Mouse (Mus musculus) C2C12 (cell line): ENCODE measurements around the gene Nmt1. TPM values are rescaled to one million over a fixed set of nuclear protein-coding genes. Genes with fewer than 3 reads are reported as not detected.

ENCODE experiments used
- H3K27me3 ChIP-seq: one replicate; pipeline ENCODE4 v1.6.1; 2011; ENCODE audit not compliant: control insufficient read depth, insufficient read depth, insufficient read length
- H3K36me3 ChIP-seq: one replicate; pipeline ENCODE4 v1.6.1; 2011; ENCODE audit not compliant: control insufficient read depth, insufficient read depth
- H3K4me3 ChIP-seq: one replicate; pipeline ENCODE4 v1.5.1; 2011; ENCODE audit warnings: mild to moderate bottlenecking, control low read depth; ENCODE audit not compliant: poor library complexity, insufficient read depth, severe bottlenecking
- H3K79me2 ChIP-seq: one replicate; pipeline ENCODE4 v1.6.1; 2011; ENCODE audit not compliant: control insufficient read depth, insufficient read depth
- H3K79me3 ChIP-seq: one replicate; pipeline ENCODE4 v1.6.1; 2011; ENCODE audit warnings: low read depth, control low read depth
- H3ac ChIP-seq: one replicate; pipeline ENCODE3; 2011; ENCODE audit warnings: low read depth; ENCODE audit not compliant: control insufficient read depth, insufficient read length
- CEBPB ChIP-seq: IDR thresholded peaks from one replicate; pipeline ENCODE4 v1.6.1; 2011; ENCODE audit warnings: low read depth, mild to moderate bottlenecking, control low read depth, moderate library complexity
- CTCF ChIP-seq: IDR thresholded peaks from one replicate; pipeline ENCODE4 v1.5.1; 2011; ENCODE audit not compliant: control insufficient read depth, insufficient read depth, insufficient read length
- FOSL1 ChIP-seq: IDR thresholded peaks from one replicate; pipeline ENCODE4 v1.8.0; 2011; ENCODE audit warnings: mild to moderate bottlenecking, low read length; ENCODE audit not compliant: poor library complexity, insufficient read depth, severe bottlenecking
- MAX ChIP-seq: IDR thresholded peaks from one replicate; pipeline ENCODE4 v1.6.1; 2011; ENCODE audit warnings: mild to moderate bottlenecking, control low read depth
- MYOD1 ChIP-seq: IDR thresholded peaks from one replicate; pipeline ENCODE4 v1.6.1; 2011; ENCODE audit warnings: low read depth; ENCODE audit not compliant: control insufficient read depth, insufficient read length
- MYOG ChIP-seq: IDR thresholded peaks from one replicate; pipeline ENCODE4 v1.6.1; 2011; ENCODE audit not compliant: control insufficient read depth, insufficient read length; ENCODE audit errors: extremely low read depth
- USF1 ChIP-seq: IDR thresholded peaks from one replicate; pipeline ENCODE4 v1.6.1; 2011; ENCODE audit warnings: low read depth, mild to moderate bottlenecking, control low read depth, moderate library complexity
- polyA plus RNA-seq: library from polyadenylated mRNA; unstranded; fragments of >200 nt; fragmentation: generic; extraction: Trizol; gene quantifications from one replicate; pipeline ENCODE4 v1.2.1, GENCODE M21; 2012; ENCODE audit warnings: missing spikeins

The Nmt1 gene
- polyA plus RNA-seq, 1 experiment: 64.9 TPM

- Histone ChIP-seq H3K79me2 (peaks cover 21% of the 10 kb centered on the region), H3K36me3 (peaks cover 39% of the 10 kb centered on the region), H3ac (no peak overlapping the region), H3K27me3 (no peaks in the 10 kb centered on the region), H3K4me3 (no peak overlapping the region), H3K79me3 (peaks cover 14% of the 10 kb centered on the region)
- no peak for TF ChIP-seq USF1
- no peak for TF ChIP-seq MYOG
- peak; percentile 74 for TF ChIP-seq MAX
- no peak for TF ChIP-seq CTCF
- peak; percentile 69 for TF ChIP-seq FOSL1
- TF ChIP-seq CEBPB: no peak
- TF ChIP-seq MYOD1: no peak
Observed at GRCm38 (mm10) chr11:102996385-102996784, 31.6 kb upstream of the Nmt1 start.

- Histone ChIP-seq H3K27me3 (no peaks in the 10 kb centered on the region), H3K36me3 (peaks cover 44% of the 10 kb centered on the region), H3K79me3 (peaks cover 19% of the 10 kb centered on the region), H3K4me3 (no peak overlapping the region), H3ac (no peak overlapping the region), H3K79me2 (peaks cover 29% of the 10 kb centered on the region)
- TF ChIP-seq CEBPB (no peak), USF1 (no peak), MYOG (no peak), FOSL1 (no peak), CTCF (no peak), MAX (no peak), MYOD1 (no peak)
Observed at GRCm38 (mm10) chr11:102996991-102997770, 30.8 kb upstream of the Nmt1 start.

GRCm38 (mm10) chr11:102998254-102998576 lies 29.8 kb upstream of the Nmt1 start:
- peaks cover 24% of the 10 kb centered on the region for H3K79me3 ChIP-seq
- TF ChIP-seq CEBPB: no peak
- TF ChIP-seq MAX: no peak
- TF ChIP-seq CTCF: no peak
- H3K4me3 ChIP-seq: no peak overlapping the region
- no peaks in the 10 kb centered on the region for H3K27me3 ChIP-seq
- H3K36me3 ChIP-seq: peaks cover 49% of the 10 kb centered on the region
- H3K79me2 ChIP-seq: peaks cover 34% of the 10 kb centered on the region
- peak overlapping the region; percentile 39 for H3ac ChIP-seq

GRCm38 (mm10) chr11:102998577-102999316 lies 29.2 kb upstream of the Nmt1 start:
- Histone ChIP-seq H3K79me2 (peaks cover 37% of the 10 kb centered on the region), H3K36me3 (peaks cover 44% of the 10 kb centered on the region), H3K27me3 (no peaks in the 10 kb centered on the region), H3K4me3 (no peak overlapping the region), H3K79me3 (peaks cover 24% of the 10 kb centered on the region), H3ac (peak overlapping the region; percentile 61)
- TF ChIP-seq CEBPB (no peak), MAX (peak; percentile 48), MYOD1 (peak; percentile 96), USF1 (peak; percentile 71)

GRCm38 (mm10) chr11:102999317-102999970 lies 28.5 kb upstream of the Nmt1 start:
- TF ChIP-seq MYOD1 (peak; percentile 28), FOSL1 (no peak), MAX (no peak), CTCF (no peak), MYOG (no peak), CEBPB (no peak), USF1 (no peak)
- H3K36me3 ChIP-seq: peaks cover 37% of the 10 kb centered on the region
- peak overlapping the region; percentile 7 for H3K4me3 ChIP-seq
- no peaks in the 10 kb centered on the region for H3K27me3 ChIP-seq
- H3K79me2 ChIP-seq: peaks cover 44% of the 10 kb centered on the region
- H3ac ChIP-seq: peak overlapping the region; percentile 61
- H3K79me3 ChIP-seq: peaks cover 26% of the 10 kb centered on the region

- H3K4me3 ChIP-seq: peak overlapping the region; percentile 7
- H3K79me2 ChIP-seq: peaks cover 50% of the 10 kb centered on the region
- peaks cover 32% of the 10 kb centered on the region for H3K79me3 ChIP-seq
- H3K27me3 ChIP-seq: no peaks in the 10 kb centered on the region
- peaks cover 30% of the 10 kb centered on the region for H3K36me3 ChIP-seq
- no peak for TF ChIP-seq MYOD1
- peak; percentile 33 for TF ChIP-seq MAX
- H3ac ChIP-seq: peak overlapping the region; percentile 8
Observed at GRCm38 (mm10) chr11:103000111-103000510, 27.9 kb upstream of the Nmt1 start.
